Mouse (Mus musculus) midbrain, embryonic 11.5 days (tissue): ENCODE data around the gene Rmnd5a. TPM values are rescaled to one million over a fixed set of nuclear protein-coding genes. Genes with fewer than 3 reads are reported as not detected.

Source experiments
- ATAC-seq: fragments of 200-750 bp; cut with Nextera tagmentation; 2 replicates; pipeline ENCODE4 v1.8.0; 2017; ENCODE audit warnings: moderate TSS enrichment, moderate library complexity; ENCODE audit not compliant: low FRiP score
- DNase-seq: peaks from one replicate; pipeline ENCODE4 v3.0.0; 2015; ENCODE audit warnings: low spot score; ENCODE audit errors: missing footprints
- H3K27ac ChIP-seq: fragments of 300-500 bp; sonication (generic); 2 replicates; pipeline ENCODE4 v1.5.1; 2014; ENCODE audit warnings: low read depth, low read length
- H3K27me3 ChIP-seq: fragments of 300-500 bp; sonication (generic); 2 replicates; pipeline ENCODE4 v1.6.1; 2014; ENCODE audit warnings: mild to moderate bottlenecking, low read length, moderate library complexity, mixed read lengths; ENCODE audit not compliant: control insufficient read depth, insufficient read depth
- H3K36me3 ChIP-seq: fragments of 300-500 bp; sonication (generic); 2 replicates; pipeline ENCODE4 v1.6.1; 2014; ENCODE audit warnings: mild to moderate bottlenecking, low read length, moderate library complexity, mixed read lengths; ENCODE audit not compliant: control insufficient read depth, insufficient read depth
- H3K4me1 ChIP-seq: fragments of 300-500 bp; sonication (generic); 2 replicates; pipeline ENCODE4 v1.6.1; 2014; ENCODE audit warnings: low read length; ENCODE audit not compliant: control insufficient read depth, insufficient read depth
- H3K4me2 ChIP-seq: fragments of 300-500 bp; sonication (generic); 2 replicates; pipeline ENCODE4 v1.6.1; 2014; ENCODE audit warnings: mild to moderate bottlenecking, moderate library complexity
- H3K4me3 ChIP-seq: fragments of 300-500 bp; sonication (generic); 2 replicates; pipeline ENCODE4 v1.5.1; 2014; ENCODE audit warnings: low read depth, low read length
- H3K9ac ChIP-seq: fragments of 300-500 bp; sonication (generic); 2 replicates; pipeline ENCODE4 v1.6.1; 2014; ENCODE audit warnings: low read length
- H3K9me3 ChIP-seq: fragments of 300-500 bp; sonication (generic); 2 replicates; pipeline ENCODE4 v1.6.1; 2016; ENCODE audit warnings: low read length; ENCODE audit not compliant: control insufficient read depth
- WGBS: fragments of 180-500 bp; shearing (Covaris S2); extraction: QIAGEN DNeasy Blood & Tissue Kit; methylation state at CpG from one replicate; pipeline ENCODE4 v1.1.7; 2014; 5-methylcytosine and 5-hydroxymethylcytosine counted together
- polyA plus RNA-seq: library from polyadenylated mRNA; unstranded; fragments of >200 nt; fragmentation: Nextera tagmentation; extraction: Ambion mirVana; gene quantifications from 2 replicates; pipeline ENCODE4 v1.2.1, GENCODE M21; 2014

The Rmnd5a gene
- polyA plus RNA-seq, 1 experiment from 2014 or later, result 8.6 TPM

- no peak overlapping the region for H3K4me2 ChIP-seq
These were observed 14.8 kb downstream of the Rmnd5a start for GRCm38 (mm10) chr6:71425681-71426080.

GRCm38 (mm10) chr6:71423116-71423515 is 17.3 kb downstream of the Rmnd5a start:
- H3K27me3 ChIP-seq, result no peaks in the 10 kb centered on the region
- 94% methylated on average over 3 of the region's 3 CpGs for WGBS
- no peak overlapping the region for H3K4me3 ChIP-seq
- ATAC-seq (no peak), DNase-seq (no peak)
- no peaks in the 10 kb centered on the region for H3K9me3 ChIP-seq
- no peak overlapping the region for H3K4me2 ChIP-seq
- no peak overlapping the region for H3K27ac ChIP-seq
- no peak overlapping the region for H3K9ac ChIP-seq
- H3K4me1 ChIP-seq, result no peaks in the 10 kb centered on the region
- H3K36me3 ChIP-seq, result 0 out of 2 replicates have a peak, but pooled peaks cover 3% of the 10 kb centered on the region

More at GRCm38 (mm10) chr6:71425681-71426080, 14.8 kb downstream of the Rmnd5a start:
- H3K27ac ChIP-seq, result no peak overlapping the region
- H3K4me3 ChIP-seq, result no peak overlapping the region
- no peak overlapping the region for H3K9ac ChIP-seq
- 95% methylated on average over 6 of the region's 6 CpGs for WGBS
- no peak for ATAC-seq
- H3K36me3 ChIP-seq, result 0 out of 2 replicates have a peak, but pooled peaks cover 3% of the 10 kb centered on the region
- no peaks in the 10 kb centered on the region for H3K9me3 ChIP-seq
- no peaks in the 10 kb centered on the region for H3K4me1 ChIP-seq
- no peaks in the 10 kb centered on the region for H3K27me3 ChIP-seq
- no peak for DNase-seq

GRCm38 (mm10) chr6:71422162-71422561 is 18.3 kb downstream of the Rmnd5a start:
- 92% methylated on average over 3 of the region's 3 CpGs for WGBS
- H3K27me3 ChIP-seq, result no peaks in the 10 kb centered on the region
- no peak overlapping the region for H3K4me3 ChIP-seq
- DNase-seq (no peak), ATAC-seq (no peak)
- H3K27ac ChIP-seq, result no peak overlapping the region
- 0 out of 2 replicates have a peak, but pooled peaks cover 1% of the 10 kb centered on the region for H3K36me3 ChIP-seq
- no peak overlapping the region for H3K4me2 ChIP-seq
- no peaks in the 10 kb centered on the region for H3K4me1 ChIP-seq
- H3K9me3 ChIP-seq, result no peaks in the 10 kb centered on the region
- H3K9ac ChIP-seq, result no peak overlapping the region

DNA sequence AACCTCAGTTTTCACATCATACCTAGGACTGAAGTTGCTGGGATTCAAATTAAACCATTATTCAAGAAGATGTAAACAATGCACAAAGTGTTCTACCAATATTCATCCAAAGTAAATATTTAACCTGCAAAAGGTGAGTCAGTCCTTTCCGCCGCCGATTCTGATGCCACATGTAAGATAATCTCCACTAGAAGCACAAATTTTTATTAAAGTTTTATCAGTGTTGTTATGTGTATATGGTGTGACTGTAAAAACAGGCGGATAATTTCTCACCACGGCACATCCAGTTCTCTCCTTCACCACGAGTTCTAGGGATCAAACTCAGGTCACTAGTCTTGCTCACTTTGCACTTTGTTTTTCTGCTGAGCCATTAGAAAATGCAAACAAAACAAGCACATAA is 19.6 kb downstream of the Rmnd5a start:
- no peak for DNase-seq
- no peak overlapping the region for H3K9ac ChIP-seq
- H3K27ac ChIP-seq, result no peak overlapping the region
- WGBS, result 95% methylated on average over 6 of the region's 6 CpGs
- no peaks in the 10 kb centered on the region for H3K9me3 ChIP-seq
- ATAC-seq, result no peak
- H3K4me1 ChIP-seq, result no peaks in the 10 kb centered on the region
- H3K36me3 ChIP-seq, result no peaks in the 10 kb centered on the region
- no peak overlapping the region for H3K4me2 ChIP-seq
- H3K27me3 ChIP-seq, result no peaks in the 10 kb centered on the region
- H3K4me3 ChIP-seq, result no peak overlapping the region

DNA sequence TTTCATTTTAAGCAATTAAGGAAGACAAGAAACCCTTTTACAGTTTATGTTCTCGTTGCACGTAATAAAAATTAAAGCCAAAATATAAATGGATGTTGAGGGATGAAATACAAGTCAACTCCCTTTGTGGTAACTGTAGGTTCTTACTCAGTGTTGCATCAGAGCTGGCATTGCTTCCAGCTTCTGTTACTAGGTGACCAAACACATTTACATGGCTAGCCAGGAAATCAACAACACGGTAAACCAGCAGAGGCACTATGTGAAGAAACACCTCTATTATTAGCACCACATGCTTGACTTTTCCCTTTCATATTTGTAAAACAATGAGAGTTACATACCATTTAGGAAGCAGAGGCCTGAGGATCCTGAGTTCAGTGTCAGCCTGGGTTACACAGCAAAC is 21.6 kb downstream of the Rmnd5a start:
- no peak overlapping the region for H3K9ac ChIP-seq
- WGBS, result 91% methylated on average over 3 of the region's 3 CpGs
- no peak overlapping the region for H3K27ac ChIP-seq
- ATAC-seq, result no peak
- H3K27me3 ChIP-seq, result no peaks in the 10 kb centered on the region
- H3K36me3 ChIP-seq, result no peaks in the 10 kb centered on the region
- H3K9me3 ChIP-seq, result no peaks in the 10 kb centered on the region
- DNase-seq, result no peak
- H3K4me1 ChIP-seq, result no peaks in the 10 kb centered on the region
- H3K4me2 ChIP-seq, result no peak overlapping the region
- no peak overlapping the region for H3K4me3 ChIP-seq

- WGBS, result 90% methylated on average over 3 of the region's 3 CpGs
- Histone ChIP-seq H3K9ac (no peak overlapping the region), H3K36me3 (no peaks in the 10 kb centered on the region), H3K4me1 (no peaks in the 10 kb centered on the region), H3K4me2 (no peak overlapping the region), H3K9me3 (no peaks in the 10 kb centered on the region), H3K27ac (no peak overlapping the region), H3K27me3 (no peaks in the 10 kb centered on the region), H3K4me3 (no peak overlapping the region)
- no peak for ATAC-seq
- no peak for DNase-seq
These were observed 25.0 kb downstream of the Rmnd5a start for GRCm38 (mm10) chr6:71415446-71415845.

DNA sequence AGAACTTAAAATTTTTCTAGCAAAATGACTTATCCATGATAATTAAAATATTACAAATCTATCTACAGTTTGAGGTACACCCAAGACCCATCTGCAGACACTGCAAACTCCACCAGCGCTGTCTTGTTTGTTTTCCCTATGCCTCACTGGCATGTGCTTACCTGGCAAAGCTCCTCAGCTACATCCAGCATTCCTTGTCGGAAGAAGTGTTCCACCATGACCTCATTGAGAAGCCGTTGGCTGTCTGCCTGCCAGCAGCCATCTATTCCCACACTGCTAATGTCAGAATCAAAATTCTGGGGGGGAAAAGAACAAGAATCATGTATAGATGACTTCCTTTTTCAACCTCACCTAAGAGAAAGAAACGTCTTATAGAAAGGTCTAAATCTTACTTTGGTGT is 25.8 kb downstream of the Rmnd5a start:
- H3K4me3 ChIP-seq, result no peak overlapping the region
- no peak overlapping the region for H3K27ac ChIP-seq
- H3K4me2 ChIP-seq, result no peak overlapping the region
- H3K4me1 ChIP-seq, result no peaks in the 10 kb centered on the region
- WGBS, result 96% methylated on average over 4 of the region's 4 CpGs
- DNase-seq (no peak), ATAC-seq (no peak)
- no peaks in the 10 kb centered on the region for H3K27me3 ChIP-seq
- no peak overlapping the region for H3K9ac ChIP-seq
- H3K36me3 ChIP-seq, result no peaks in the 10 kb centered on the region
- H3K9me3 ChIP-seq, result no peaks in the 10 kb centered on the region

DNA sequence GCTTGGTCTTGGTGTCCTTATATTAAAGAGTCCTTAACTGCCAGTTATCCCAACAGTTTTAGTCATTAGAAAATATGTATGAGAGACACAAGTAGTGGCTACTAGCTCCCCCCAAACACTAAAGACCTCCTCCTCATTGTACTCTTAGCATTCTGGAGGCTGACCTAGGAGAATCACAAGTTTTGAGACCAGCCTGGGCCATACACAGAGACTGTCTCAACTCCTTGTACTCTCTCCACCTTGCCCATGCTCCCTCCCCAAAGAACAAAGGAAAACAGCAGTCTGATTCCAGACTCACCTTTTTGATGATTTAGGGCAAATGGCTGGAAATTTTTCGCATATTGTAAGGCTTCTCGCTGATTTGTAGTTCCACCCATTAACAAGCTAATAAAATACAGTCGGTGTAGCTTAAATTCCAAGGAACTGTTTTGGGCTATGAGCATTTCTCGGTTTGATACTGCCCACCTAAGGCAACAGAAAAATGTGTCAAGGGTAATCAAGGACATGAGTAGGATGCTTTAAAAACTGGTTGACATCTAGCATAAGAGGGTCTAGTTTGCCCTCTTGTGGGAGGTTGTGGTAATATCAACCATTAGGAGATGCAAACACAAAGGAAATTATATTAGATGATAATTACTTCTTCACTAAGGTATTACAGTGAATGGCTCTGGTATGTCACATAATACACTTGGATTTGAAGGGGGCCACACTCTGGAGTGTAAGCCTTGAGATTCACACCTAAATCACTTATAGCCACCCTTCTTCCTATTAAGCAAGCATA is 41.4 kb downstream of the Rmnd5a start:
- H3K4me2 ChIP-seq, result no peak overlapping the region
- 87% methylated on average over 4 of the region's 4 CpGs for WGBS
- H3K9me3 ChIP-seq, result no peaks in the 10 kb centered on the region
- H3K4me3 ChIP-seq, result no peak overlapping the region
- no peaks in the 10 kb centered on the region for H3K36me3 ChIP-seq
- no peak overlapping the region for H3K27ac ChIP-seq
- H3K27me3 ChIP-seq, result no peaks in the 10 kb centered on the region
- ATAC-seq (no peak), DNase-seq (peak; percentile 91)
- no peaks in the 10 kb centered on the region for H3K4me1 ChIP-seq
- H3K9ac ChIP-seq, result no peak overlapping the region

- WGBS, result 92% methylated on average over 6 of the region's 6 CpGs
- H3K9ac ChIP-seq, result no peak overlapping the region
These were observed 43.7 kb downstream of the Rmnd5a start for GRCm38 (mm10) chr6:71396761-71397160.

More at GRCm38 (mm10) chr6:71396761-71397160, 43.7 kb downstream of the Rmnd5a start:
- H3K4me3 ChIP-seq, result no peak overlapping the region
- no peaks in the 10 kb centered on the region for H3K27me3 ChIP-seq
- DNase-seq (no peak), ATAC-seq (no peak)
- no peaks in the 10 kb centered on the region for H3K9me3 ChIP-seq
- 0 out of 2 replicates have a peak, but pooled peaks cover under 1% of the 10 kb centered on the region for H3K36me3 ChIP-seq
- H3K4me1 ChIP-seq, result no peaks in the 10 kb centered on the region
- no peak overlapping the region for H3K27ac ChIP-seq
- no peak overlapping the region for H3K4me2 ChIP-seq
